Mouse (Mus musculus): ENCODE measurements around the gene Ccdc159.

Gene Ccdc159

DNA sequence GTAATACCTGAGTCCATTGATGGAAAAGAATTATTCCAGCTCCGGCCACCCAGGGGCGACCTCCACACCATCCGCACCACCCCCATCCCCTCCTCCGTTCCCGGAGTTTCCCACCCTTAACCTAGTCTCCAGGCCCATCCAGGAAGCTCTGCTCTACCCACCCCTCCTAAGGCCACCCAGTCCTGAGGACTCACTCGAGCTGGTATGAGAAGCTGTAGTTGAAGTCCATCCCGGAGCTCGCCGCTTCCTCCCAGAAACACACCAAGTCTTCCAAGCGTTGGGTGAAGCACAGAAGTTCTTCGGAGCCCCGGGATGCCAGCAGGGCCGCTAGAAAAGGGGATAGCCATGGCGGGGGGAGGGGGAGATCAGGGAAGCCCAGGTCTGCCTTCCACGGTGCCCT, 34.7 kb downstream of the Ccdc159 start:
- DNase-seq: no peak

DNA sequence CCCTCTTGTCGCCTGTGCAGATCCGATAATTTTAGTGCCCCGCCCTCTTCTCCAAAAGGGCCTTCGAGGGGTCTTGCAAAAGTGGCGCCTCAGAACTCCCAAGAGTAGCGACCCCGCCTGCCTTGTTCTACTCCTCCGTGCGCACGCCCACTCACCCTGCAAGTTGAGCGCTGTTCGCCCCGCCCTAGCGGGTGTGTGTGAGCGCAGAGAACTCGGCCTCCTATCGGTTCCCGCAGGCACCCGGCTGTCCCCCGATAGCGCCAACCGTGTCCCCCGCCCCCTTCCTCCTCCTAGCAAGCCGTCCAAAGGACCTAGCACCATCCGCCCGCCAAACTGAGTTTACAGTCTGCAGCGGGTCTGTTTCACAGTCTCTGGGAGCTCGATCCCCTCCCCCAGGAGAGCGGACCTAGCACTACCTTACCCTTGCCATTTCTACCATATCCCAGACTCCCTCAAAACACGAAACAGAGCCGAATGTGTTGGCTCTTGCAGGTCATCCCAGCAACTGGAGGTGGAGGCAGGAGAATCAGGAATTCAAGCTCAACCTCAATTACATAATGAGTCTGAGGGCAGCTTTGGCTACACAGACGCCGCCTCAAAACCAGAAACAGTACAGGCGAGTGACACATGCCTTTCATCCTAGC, 35.3 kb downstream of the Ccdc159 start:
- peak; percentile 82 for DNase-seq

DNA sequence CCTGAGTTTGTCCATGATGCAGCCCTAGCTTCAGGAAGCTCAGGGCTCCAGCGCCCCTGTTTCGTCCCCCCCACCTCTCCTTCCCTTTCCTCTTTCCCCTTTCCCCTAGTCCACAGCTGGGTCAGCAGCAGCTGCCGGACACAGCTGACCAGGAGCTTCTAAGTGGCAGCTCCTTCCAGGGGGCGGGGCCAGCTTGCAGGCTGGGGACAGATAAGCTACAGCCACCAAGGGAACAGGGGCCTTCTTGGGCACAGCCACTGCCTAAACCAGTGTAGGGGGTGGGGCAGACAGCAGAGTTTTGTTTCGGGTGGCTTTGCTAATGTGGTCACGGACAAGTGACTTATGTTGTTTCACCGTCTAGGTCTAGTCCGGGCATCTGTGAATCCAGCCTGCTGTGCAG, 36.1 kb downstream of the Ccdc159 start, which contains the start of gene Epor:
Gene Epor, minus strand, starts transcription at position 90 of the 400 bp plus-strand sequence.
- peak; percentile 71 for DNase-seq

DNA sequence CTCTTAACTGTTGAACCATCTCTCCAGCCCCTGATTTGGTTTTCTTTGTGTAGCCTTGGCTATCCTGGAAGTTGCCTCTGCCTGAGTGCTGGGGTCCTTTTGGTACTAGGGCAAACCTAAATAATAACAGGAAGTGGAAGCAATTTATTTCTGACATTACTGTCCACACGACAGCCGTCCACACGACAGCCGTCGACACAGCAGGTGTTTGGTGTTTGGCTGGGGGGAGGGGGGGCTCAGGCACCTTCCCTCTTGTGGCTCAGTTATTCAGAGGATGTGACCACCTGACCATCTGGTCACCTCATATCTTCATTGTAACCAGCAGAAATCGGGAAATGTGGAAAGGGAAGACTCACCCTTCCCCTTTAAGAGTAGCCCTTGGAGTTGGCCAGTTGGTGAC, 41.6 kb downstream of the Ccdc159 start:
- no peak for DNase-seq

DNA sequence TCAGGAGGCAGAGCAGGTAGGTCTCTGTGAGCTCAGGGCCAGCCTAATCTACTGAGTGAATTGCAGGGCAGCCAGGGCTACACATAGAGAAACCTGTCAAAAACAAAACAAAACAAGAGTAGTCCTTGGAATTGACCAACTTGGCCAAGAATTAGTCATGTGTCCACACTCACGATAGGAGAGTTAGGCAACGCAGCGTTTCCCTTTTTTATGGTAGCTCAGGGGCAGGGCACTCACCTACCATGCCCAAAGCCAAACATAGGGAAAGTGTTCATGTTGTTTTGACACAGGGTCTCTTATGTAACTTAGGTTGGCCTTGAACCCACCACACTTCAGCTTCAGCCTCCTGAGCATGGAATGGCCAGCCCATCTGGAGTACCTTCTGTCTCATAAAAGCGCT, 42.0 kb downstream of the Ccdc159 start:
- no peak for DNase-seq

DNA sequence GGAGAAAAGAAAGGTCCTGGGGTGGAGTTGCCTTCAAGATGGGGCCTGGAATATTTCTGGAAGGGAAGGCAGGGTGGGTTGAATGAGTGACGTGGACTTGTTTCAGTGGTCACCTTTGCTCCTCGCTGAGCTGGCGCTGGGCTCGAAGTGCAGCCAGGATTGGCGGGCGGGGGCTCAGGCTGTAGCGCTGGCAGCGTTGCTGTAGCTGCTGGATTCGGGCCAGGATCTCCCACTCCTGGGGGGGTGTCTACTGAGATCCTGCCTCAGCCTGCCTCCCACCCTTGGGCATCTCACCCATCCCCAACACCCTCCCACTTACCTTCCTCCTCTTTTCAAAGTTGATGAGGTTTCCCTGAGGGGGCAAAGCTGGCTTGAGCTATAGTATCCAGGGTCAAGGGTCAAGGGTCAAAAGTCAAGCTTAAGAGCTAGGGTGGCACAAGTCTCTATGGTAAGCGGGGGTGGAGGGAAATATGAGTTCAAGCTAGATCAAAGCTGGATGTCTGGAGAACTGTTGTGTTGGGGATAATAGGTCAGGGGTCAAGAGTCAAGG, 49.4 kb downstream of the Ccdc159 start:
- DNase-seq: no peak

DNA sequence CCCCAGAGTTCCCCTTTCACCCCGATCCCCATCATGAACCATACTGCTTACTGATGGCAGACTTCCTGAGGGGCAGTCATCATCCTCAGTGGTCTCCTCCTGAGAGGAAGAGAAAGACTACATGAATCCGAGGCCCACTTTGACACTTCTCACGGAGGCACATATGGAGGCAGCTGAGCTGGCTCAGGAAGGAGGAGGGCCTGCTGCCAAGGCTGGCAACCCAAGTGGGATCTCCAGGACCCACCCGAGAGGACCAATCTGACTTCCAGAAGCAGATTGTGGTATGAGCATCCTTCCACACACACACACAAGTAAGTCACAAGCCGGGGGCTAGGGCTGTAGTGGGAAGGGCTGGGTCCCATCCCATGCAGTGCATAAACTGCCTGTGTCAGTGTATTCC, 50.1 kb downstream of the Ccdc159 start:
- no peak for DNase-seq

DNA sequence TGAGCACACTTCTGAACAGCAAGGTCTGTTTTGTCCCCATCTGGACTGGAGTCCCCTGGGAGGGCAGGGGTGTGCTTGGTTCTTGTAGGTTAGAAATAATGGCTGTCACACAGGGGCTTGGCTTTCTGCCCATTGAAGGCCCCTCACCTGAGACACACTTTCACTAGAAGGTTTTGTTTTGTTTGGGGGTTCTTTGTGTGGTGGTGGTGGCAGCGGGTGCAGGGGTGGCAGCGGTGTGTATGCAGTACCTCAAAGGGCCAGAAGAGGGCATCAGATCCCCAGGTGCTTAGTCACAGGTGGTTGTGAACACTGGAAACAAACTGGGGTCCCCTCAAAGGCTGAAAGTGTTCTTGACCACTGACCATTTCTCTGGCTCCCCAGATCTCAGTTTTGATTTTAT, 50.7 kb downstream of the Ccdc159 start:
- no peak for DNase-seq

DNA sequence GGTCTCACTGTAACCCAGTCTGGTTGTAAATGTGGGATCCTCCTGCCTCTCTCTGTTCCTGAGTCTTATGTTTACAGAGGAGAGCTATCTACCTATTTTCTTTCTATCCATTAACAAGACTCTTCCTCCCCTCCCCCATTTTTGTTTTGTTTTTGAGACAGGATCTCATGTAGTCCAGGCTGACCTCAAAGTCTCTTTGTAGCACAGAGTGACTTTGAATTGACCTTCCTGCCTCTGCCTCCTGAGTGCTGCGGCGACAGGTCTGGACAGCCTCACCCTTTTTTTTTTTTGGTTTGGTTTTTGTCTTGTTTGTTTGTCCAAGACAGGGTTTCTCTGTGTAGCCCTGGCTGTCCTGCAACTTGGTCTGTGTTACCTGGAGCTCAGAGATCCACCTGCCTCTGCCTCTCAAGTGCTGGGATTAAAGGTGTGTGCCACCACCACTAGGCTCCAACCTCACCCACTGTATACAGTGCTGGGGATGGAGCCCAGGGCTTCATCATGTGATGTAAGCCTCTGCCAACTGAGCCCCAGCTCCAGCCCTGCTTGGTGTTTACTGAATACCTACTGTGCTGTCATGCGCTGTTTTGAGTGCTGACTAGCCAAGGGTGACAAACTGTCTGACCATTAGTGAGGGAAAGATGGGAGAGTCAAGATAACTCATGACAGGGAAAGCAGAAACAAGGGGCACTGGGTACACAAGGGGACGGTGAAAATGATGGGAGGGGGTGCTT, 51.3 kb downstream of the Ccdc159 start:
- no peak for DNase-seq

DNA sequence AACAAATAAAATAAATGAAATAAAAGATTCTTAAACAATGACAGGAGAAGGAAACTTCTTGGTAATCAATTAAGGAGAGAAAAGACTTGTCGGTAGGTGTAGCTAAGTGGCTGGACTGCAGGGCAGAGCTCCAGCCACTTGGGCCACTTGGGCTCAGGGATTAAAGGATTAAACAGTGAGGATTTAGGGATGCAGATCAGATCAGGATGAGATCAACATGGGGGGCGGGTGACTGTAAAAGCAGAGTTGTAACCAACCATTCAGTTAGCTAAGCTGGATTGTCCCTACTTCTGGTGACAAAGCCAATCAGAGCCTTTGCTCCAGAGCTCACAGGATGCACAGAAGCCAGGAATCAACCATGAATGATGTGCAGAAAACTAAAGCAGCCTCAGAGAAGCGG, 56.6 kb downstream of the Ccdc159 start:
- DNase-seq: no peak
